Mouse (Mus musculus): Measurements from ENCODE around the gene Cd52. TPM values are rescaled to one million over a fixed set of nuclear protein-coding genes. Genes with fewer than 3 reads are reported as not detected.
A peak's percentile ranks its signal among the peaks of the same experiment; 100 is the strongest.

The Cd52 gene
- polyA plus RNA-seq, 1 experiment from 2014 or later, result 8.3 TPM

- Histone ChIP-seq H3K36me3 (no peaks in the 10 kb centered on the region), H3K4me2 (replicated peaks) (no peak overlapping the region), H3K4me3 (no peak overlapping the region), H3K9me3 (no peaks in the 10 kb centered on the region), H3K27me3 (peaks cover 40% of the 10 kb centered on the region), H3K4me1 (no peaks in the 10 kb centered on the region; the same call in 1 of the 2 replicates), H3K9ac (no peak overlapping the region), H3K27ac (no peak overlapping the region)
- ATAC-seq (ENCODE audit: insufficient number of reproducible peaks, insufficient read depth, low FRiP score, low TSS enrichment), result 0 out of 2 replicates have a peak, but pooled peaks have one; percentile 25
- 49% methylated on average over 8 of the region's 8 CpGs for WGBS
These were observed 32.9 kb downstream of the Cd52 start for GRCm38 (mm10) chr4:134061944-134062446.

DNA sequence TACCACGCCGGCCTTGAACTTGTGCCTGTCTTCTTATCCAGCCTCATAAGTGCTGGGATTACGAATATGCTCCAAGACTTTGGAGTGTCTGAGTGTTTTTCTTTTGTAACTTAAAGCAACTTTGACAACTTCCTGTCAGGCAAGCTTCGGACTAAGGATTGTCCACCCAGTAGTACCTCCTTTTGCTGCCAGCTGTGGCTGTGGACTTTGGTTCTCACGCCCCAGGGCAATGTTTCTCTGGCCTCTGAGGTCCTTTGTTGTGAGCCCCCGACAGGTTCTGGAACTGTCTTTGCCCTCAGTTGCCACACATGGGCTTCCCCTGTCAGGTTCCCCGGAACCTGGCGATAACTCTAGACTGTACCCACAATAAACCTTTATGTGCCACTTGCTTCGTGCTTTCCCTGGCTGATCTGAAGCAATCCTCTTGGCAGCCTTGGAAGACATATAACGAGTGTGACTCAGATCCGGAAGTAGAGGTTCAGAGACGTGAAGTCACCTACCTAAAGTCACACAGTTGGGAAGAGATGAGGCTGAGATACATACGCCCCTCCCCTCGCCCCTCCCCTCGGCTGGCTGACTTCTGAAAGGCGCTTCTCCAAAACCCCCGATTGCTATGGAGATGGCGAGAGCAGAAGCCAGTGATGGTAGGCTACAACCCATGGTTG lies 33.6 kb downstream of the Cd52 start:
- H3K9me3 ChIP-seq, result no peaks in the 10 kb centered on the region
- H3K4me2 ChIP-seq (replicated peaks), result no peak overlapping the region
- no peak overlapping the region for H3K27ac ChIP-seq
- H3K27me3 ChIP-seq, result peaks cover 34% of the 10 kb centered on the region
- H3K4me1 ChIP-seq, result no peaks in the 10 kb centered on the region; the same call in 1 of the 2 replicates
- no peak overlapping the region for H3K9ac ChIP-seq
- ATAC-seq (ENCODE audit: insufficient number of reproducible peaks, insufficient read depth, low FRiP score, low TSS enrichment), result no peak
- H3K4me3 ChIP-seq, result no peak overlapping the region
- H3K36me3 ChIP-seq, result no peaks in the 10 kb centered on the region
- WGBS, result 56% methylated on average over 18 of the region's 18 CpGs

GRCm38 (mm10) chr4:134060135-134060865 lies 34.6 kb downstream of the Cd52 start, which contains the start of gene Crybg2:
Gene Crybg2, plus strand, starts transcription at chr4:134060815.
- Histone ChIP-seq H3K9ac (no peak within 1 kb of the TSS), H3K4me2 (replicated peaks) (no peak within 1 kb of the TSS), H3K27ac (no peak within 1 kb of the TSS), H3K4me3 (no peak within 1 kb of the TSS), H3K4me1 (no peaks in the 10 kb centered on the region; the same call in 1 of the 2 replicates), H3K36me3 (no peaks in the 10 kb centered on the region), H3K9me3 (no peaks in the 10 kb centered on the region), H3K27me3 (peaks cover 26% of the 10 kb centered on the region)
- 47% methylated on average over 28 of the region's 28 CpGs for WGBS
- ATAC-seq (ENCODE audit: insufficient number of reproducible peaks, insufficient read depth, low FRiP score, low TSS enrichment), result no peak

- Histone ChIP-seq H3K36me3 (no peaks in the 10 kb centered on the region), H3K9ac (no peak overlapping the region), H3K4me2 (replicated peaks) (no peak overlapping the region), H3K27ac (no peak overlapping the region), H3K4me1 (no peaks in the 10 kb centered on the region), H3K9me3 (no peaks in the 10 kb centered on the region), H3K27me3 (peaks cover 18% of the 10 kb centered on the region), H3K4me3 (no peak overlapping the region)
- no peak for ATAC-seq (ENCODE audit: insufficient number of reproducible peaks, insufficient read depth, low FRiP score, low TSS enrichment)
- WGBS, result 78% methylated on average over 6 of the region's 6 CpGs
These were observed 36.0 kb downstream of the Cd52 start for GRCm38 (mm10) chr4:134058908-134059307.

GRCm38 (mm10) chr4:134058166-134058715 lies 36.6 kb downstream of the Cd52 start:
- Histone ChIP-seq H3K36me3 (no peaks in the 10 kb centered on the region), H3K4me3 (no peak overlapping the region), H3K27me3 (peaks cover 18% of the 10 kb centered on the region), H3K9ac (no peak overlapping the region), H3K9me3 (no peaks in the 10 kb centered on the region), H3K4me2 (replicated peaks) (0 out of 2 replicates have a peak overlapping the region, but pooled peaks have one; percentile 12), H3K27ac (no peak overlapping the region), H3K4me1 (no peaks in the 10 kb centered on the region)
- WGBS, result 36% methylated on average over 14 of the region's 14 CpGs
- ATAC-seq (ENCODE audit: insufficient number of reproducible peaks, insufficient read depth, low FRiP score, low TSS enrichment), result no peak

DNA sequence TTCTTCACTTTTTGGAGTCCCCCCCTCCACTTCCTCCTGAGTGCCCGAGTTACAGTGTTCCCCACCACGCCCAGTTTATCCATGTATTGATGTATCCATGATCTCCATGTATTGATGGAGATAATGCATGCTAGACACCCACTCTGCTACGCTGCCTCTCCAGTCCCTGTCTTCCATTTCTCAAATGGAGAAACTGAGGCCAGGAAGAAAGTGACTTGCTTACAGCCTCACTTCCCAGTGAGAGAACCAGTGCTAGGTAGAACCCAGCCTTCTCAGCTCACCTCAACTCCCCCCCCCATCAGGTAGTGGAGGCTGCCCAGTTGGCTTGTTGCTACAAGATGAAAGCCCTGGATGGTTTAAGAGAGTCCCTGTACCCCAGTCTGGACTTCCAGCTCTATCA lies 41.3 kb downstream of the Cd52 start, which contains the start of gene Zfp683:
Zfp683 (plus strand) TSS at position 301 of the 400 bp plus-strand sequence.
- Histone ChIP-seq H3K9me3 (no peaks in the 10 kb centered on the region), H3K36me3 (no peaks in the 10 kb centered on the region), H3K4me3 (no peak within 1 kb of the TSS), H3K9ac (no peak within 1 kb of the TSS), H3K4me2 (replicated peaks) (no peak within 1 kb of the TSS), H3K27me3 (no peaks in the 10 kb centered on the region), H3K27ac (no peak within 1 kb of the TSS), H3K4me1 (0 out of 2 replicates have a peak, but pooled peaks cover 3% of the 10 kb centered on the region)
- ATAC-seq (ENCODE audit: insufficient number of reproducible peaks, insufficient read depth, low FRiP score, low TSS enrichment), result no peak
- 93% methylated on average over 3 of the region's 3 CpGs for WGBS

DNA sequence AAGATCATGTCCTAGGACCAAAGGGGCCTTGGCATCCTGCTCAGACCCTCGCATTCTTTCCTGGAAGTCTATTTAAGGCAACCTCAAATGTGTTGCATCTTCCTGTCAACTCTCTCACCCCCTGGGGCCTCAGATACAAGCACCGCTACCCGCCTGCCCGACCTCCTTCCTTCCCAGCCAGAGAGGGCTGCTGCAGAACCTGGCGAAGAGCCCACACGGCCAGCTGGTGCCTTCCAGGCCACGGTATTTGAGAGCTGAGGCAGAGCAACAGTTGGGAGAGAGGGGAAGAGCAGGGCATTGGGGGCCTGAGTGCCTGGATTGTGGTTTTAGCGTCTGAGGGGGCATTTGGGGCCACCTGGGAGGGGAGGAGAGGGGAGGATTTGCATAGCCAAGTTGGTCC lies 42.3 kb downstream of the Cd52 start:
- ATAC-seq (ENCODE audit: insufficient number of reproducible peaks, insufficient read depth, low FRiP score, low TSS enrichment), result no peak
- WGBS, result 37% methylated on average over 8 of the region's 8 CpGs

DNA sequence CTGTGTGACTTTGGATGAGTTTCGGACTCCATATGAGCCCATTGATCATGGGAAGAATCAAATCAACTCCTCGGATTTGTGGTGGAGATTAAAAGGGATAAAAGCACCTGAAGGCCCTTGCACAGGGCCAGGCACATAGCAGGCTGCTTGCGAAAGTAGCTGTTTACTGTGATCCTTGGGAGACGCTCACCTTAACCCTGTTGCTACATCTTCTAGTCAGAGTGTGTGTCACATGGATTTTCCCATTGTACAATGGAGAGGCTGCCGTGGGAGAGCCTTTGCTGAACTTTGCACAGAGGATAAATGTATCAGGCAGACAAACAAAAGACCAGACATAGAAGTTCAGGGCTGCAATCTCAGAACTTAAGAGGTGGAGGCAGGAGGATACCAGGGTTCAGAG lies 43.0 kb downstream of the Cd52 start:
- Histone ChIP-seq H3K9me3 (no peaks in the 10 kb centered on the region), H3K9ac (no peak overlapping the region), H3K36me3 (no peaks in the 10 kb centered on the region), H3K4me2 (replicated peaks) (no peak overlapping the region), H3K4me3 (no peak overlapping the region), H3K27me3 (no peaks in the 10 kb centered on the region), H3K27ac (no peak overlapping the region), H3K4me1 (0 out of 2 replicates have a peak, but pooled peaks cover 3% of the 10 kb centered on the region)
- 84% methylated on average over 5 of the region's 5 CpGs for WGBS
- ATAC-seq (ENCODE audit: insufficient number of reproducible peaks, insufficient read depth, low FRiP score, low TSS enrichment), result no peak

More for the DNA sequence above, 42.3 kb downstream of the Cd52 start:
- Histone ChIP-seq H3K4me2 (replicated peaks) (no peak overlapping the region), H3K4me3 (no peak overlapping the region), H3K4me1 (0 out of 2 replicates have a peak, but pooled peaks cover 3% of the 10 kb centered on the region), H3K9me3 (no peaks in the 10 kb centered on the region), H3K9ac (no peak overlapping the region), H3K27me3 (no peaks in the 10 kb centered on the region), H3K36me3 (no peaks in the 10 kb centered on the region), H3K27ac (no peak overlapping the region)

DNA sequence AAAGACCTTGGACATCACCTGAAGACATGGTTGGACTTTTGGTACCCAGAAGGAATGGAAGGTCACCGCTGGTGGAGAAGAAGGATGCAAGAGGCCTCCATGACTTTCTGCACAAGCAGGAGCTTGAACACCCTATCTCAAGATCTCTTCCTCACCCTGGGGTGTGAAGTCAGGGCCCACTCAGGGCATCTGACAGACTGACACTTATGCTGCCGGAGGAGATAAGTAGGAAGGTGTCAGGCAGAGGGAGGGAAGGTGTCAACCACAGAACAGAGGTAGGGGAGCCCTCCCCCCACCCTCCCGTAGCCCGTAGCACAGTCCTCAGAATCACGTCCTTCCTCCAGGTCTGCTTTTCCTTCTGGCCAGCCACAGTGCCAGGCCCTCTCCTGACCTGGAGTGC lies 47.2 kb downstream of the Cd52 start:
- Histone ChIP-seq H3K9me3 (no peaks in the 10 kb centered on the region), H3K9ac (no peak overlapping the region), H3K4me2 (replicated peaks) (no peak overlapping the region), H3K4me1 (0 out of 2 replicates have a peak, but pooled peaks cover 2% of the 10 kb centered on the region), H3K27me3 (no peaks in the 10 kb centered on the region), H3K36me3 (no peaks in the 10 kb centered on the region), H3K27ac (no peak overlapping the region), H3K4me3 (no peak overlapping the region)
- WGBS, result 73% methylated on average over 5 of the region's 5 CpGs
- ATAC-seq (ENCODE audit: insufficient number of reproducible peaks, insufficient read depth, low FRiP score, low TSS enrichment), result no peak

DNA sequence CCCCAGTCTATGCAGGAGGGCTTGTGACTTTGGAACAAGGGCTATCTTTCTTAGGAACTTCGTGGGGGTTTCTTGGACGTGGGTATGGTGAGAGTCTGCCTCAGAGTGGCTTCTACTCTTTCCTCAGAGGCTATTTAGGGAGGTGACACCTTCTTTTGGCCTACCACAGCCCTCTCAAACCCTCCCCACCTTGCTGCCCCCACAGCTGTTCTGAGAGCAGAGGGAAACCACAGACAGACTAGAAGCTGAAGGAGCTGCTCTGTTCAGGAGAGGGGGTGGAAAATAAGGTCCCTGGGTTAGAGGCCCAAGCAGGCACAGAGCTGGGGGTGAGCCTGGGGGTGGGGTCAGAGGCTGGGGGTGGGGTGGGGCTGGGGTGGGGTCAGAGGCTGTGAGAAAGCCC lies 51.8 kb downstream of the Cd52 start:
- ATAC-seq (ENCODE audit: insufficient number of reproducible peaks, insufficient read depth, low FRiP score, low TSS enrichment), result no peak
- no peak overlapping the region for H3K9ac ChIP-seq
- H3K27ac ChIP-seq, result no peak overlapping the region
- no peaks in the 10 kb centered on the region for H3K9me3 ChIP-seq
- no peaks in the 10 kb centered on the region for H3K27me3 ChIP-seq
- H3K4me3 ChIP-seq, result no peak overlapping the region
- no peak overlapping the region for H3K4me2 ChIP-seq (replicated peaks)
- no peaks in the 10 kb centered on the region for H3K36me3 ChIP-seq
- WGBS, result 58% methylated on average over 2 of the region's 2 CpGs
- peaks cover 4% of the 10 kb centered on the region; the same call in 1 of the 2 replicates for H3K4me1 ChIP-seq

- no peak overlapping the region for H3K9ac ChIP-seq
- no peak overlapping the region for H3K27ac ChIP-seq
- H3K9me3 ChIP-seq, result no peaks in the 10 kb centered on the region
These were observed 53.4 kb downstream of the Cd52 start for GRCm38 (mm10) chr4:134041317-134042123.

More at GRCm38 (mm10) chr4:134041317-134042123, 53.4 kb downstream of the Cd52 start:
- no peaks in the 10 kb centered on the region for H3K27me3 ChIP-seq
- no peak overlapping the region for H3K4me3 ChIP-seq
- peaks cover 4% of the 10 kb centered on the region; the same call in 1 of the 2 replicates for H3K4me1 ChIP-seq
- ATAC-seq (ENCODE audit: insufficient number of reproducible peaks, insufficient read depth, low FRiP score, low TSS enrichment), result no peak
- no peak overlapping the region for H3K4me2 ChIP-seq (replicated peaks)
- WGBS, result 46% methylated on average over 9 of the region's 9 CpGs
- no peaks in the 10 kb centered on the region for H3K36me3 ChIP-seq

All from embryonic facial prominence, embryonic 12.5 days (tissue).